Mouse (Mus musculus) heart, embryonic 11.5 days (tissue): ENCODE data around the gene Btaf1. TPM values are rescaled to one million over a fixed set of nuclear protein-coding genes. Genes with fewer than 3 reads are reported as not detected.

ENCODE experiments used
- ATAC-seq: fragments of 200-750 bp; cut with Nextera tagmentation; replicated peaks from 2 replicates; pipeline ENCODE4 v1.8.0; 2017; ENCODE audit warnings: moderate library complexity; ENCODE audit not compliant: insufficient number of reproducible peaks, low FRiP score, low TSS enrichment
- H3K27ac ChIP-seq: fragments of 300-500 bp; sonication (generic); 2 replicates; pipeline ENCODE4 v1.5.1; 2014; ENCODE audit warnings: mild to moderate bottlenecking, low read depth, low read length
- H3K27me3 ChIP-seq: fragments of 300-500 bp; sonication (generic); 2 replicates; pipeline ENCODE4 v1.6.1; 2014; ENCODE audit warnings: mild to moderate bottlenecking, low read length, mixed read lengths; ENCODE audit not compliant: control insufficient read depth, insufficient read depth
- H3K36me3 ChIP-seq: fragments of 300-500 bp; sonication (generic); 2 replicates; pipeline ENCODE4 v1.6.1; 2014; ENCODE audit warnings: mild to moderate bottlenecking, low read length, moderate library complexity, mixed read lengths; ENCODE audit not compliant: control insufficient read depth, insufficient read depth
- H3K4me1 ChIP-seq: fragments of 300-500 bp; sonication (generic); 2 replicates; pipeline ENCODE4 v1.6.1; 2014; ENCODE audit warnings: low read length; ENCODE audit not compliant: control insufficient read depth, insufficient read depth
- H3K4me2 ChIP-seq: fragments of 300-500 bp; sonication (generic); 2 replicates; pipeline ENCODE4 v1.6.1; 2014; ENCODE audit warnings: mild to moderate bottlenecking, moderate library complexity
- H3K4me3 ChIP-seq: fragments of 300-500 bp; sonication (generic); 2 replicates; pipeline ENCODE4 v1.5.1; 2014; ENCODE audit warnings: low read depth, low read length
- H3K9ac ChIP-seq: fragments of 300-500 bp; sonication (generic); 2 replicates; pipeline ENCODE4 v1.6.1; 2014; ENCODE audit warnings: mild to moderate bottlenecking, low read depth, low read length, moderate library complexity
- H3K9me3 ChIP-seq: fragments of 300-500 bp; sonication (generic); replicated peaks from 2 replicates; pipeline ENCODE4 v1.6.1; 2016; ENCODE audit warnings: low read length; ENCODE audit not compliant: control insufficient read depth
- WGBS: fragments of 180-500 bp; shearing (Covaris S2); extraction: QIAGEN DNeasy Blood & Tissue Kit; methylation state at CpG from one replicate; pipeline ENCODE4 v1.1.7; 2014; ENCODE audit not compliant: insufficient replicate concordance; 5-methylcytosine and 5-hydroxymethylcytosine counted together
- polyA plus RNA-seq: library from polyadenylated mRNA; unstranded; fragments of >200 nt; fragmentation: Nextera tagmentation; extraction: Ambion mirVana; gene quantifications from 2 replicates; pipeline ENCODE4 v1.2.1, GENCODE M21; 2014

Btaf1 gene
- polyA plus RNA-seq, 1 experiment from 2014 or later, result 12.8 TPM

DNA sequence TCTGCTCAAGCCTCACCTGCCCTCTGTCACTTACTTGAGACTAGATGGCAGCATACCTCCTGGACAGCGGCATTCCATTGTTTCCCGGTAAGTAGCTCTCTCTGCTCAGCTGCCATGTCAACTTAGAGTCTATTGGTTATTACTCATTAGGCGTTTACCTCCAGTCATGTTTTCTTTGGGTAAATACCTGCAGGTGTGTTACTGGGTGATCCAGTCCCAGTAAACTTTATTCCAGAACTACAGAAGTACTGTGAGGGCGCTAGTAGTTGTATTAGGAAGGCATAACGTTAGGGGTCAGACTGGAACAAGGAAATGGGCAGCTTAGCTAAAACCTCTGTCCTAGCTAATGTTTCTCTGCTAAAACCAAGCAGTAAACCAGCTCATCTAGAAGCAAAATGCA lies 78.7 kb downstream of the Btaf1 start:
- Histone ChIP-seq H3K9ac (no peak overlapping the region), H3K27me3 (no peaks in the 10 kb centered on the region), H3K4me1 (no peaks in the 10 kb centered on the region), H3K4me3 (no peak overlapping the region), H3K9me3 (no peaks in the 10 kb centered on the region), H3K27ac (no peak overlapping the region), H3K4me2 (no peak overlapping the region), H3K36me3 (peaks cover 29% of the 10 kb centered on the region)
- 90% methylated on average over 5 of the region's 5 CpGs for WGBS
- no peak for ATAC-seq

DNA sequence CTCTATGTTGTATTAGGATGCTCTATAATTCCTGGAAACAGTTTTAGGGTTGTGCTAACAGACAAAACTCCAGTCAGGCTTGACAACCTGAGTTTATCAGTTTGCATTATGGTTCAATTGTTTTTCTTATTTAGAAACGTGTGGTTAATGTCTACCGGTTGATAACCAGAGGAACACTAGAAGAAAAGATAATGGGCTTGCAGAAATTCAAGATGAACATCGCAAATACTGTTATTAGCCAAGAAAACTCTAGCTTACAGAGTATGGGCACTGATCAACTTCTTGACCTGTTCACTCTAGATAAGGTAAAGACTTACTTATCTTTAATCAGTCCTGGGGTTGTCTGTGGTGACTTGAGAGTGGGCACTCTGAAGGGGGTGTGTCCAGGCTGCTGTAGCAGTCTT lies 84.0 kb downstream of the Btaf1 start:
- Histone ChIP-seq H3K9me3 (no peaks in the 10 kb centered on the region), H3K36me3 (peaks cover 40% of the 10 kb centered on the region), H3K4me3 (no peak overlapping the region), H3K4me1 (no peaks in the 10 kb centered on the region), H3K4me2 (no peak overlapping the region), H3K27me3 (no peaks in the 10 kb centered on the region), H3K27ac (no peak overlapping the region), H3K9ac (no peak overlapping the region)
- ATAC-seq, result no peak
- WGBS, result 73% methylated on average over 3 of the region's 3 CpGs

DNA sequence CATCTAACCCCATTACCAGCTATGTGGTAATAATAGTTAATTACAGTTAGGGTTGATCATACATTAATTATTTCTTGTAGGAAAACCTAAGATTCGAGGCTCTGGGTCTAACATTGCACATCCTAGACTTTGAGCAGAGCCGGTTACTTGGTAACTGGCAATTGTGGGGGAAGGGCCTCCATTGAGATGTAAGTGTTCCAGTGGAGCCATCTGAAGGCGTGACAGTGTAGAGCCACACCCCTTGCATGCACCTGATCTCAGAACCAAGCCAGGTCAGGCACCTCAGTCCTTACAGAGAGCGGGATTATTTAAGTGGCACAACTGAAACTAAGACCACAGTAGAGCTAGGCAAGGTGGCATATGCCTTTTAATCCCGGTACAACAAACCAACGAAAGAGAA lies 87.6 kb downstream of the Btaf1 start:
- 0 out of 2 replicates have a peak, but pooled peaks cover 2% of the 10 kb centered on the region for H3K9me3 ChIP-seq
- H3K4me2 ChIP-seq, result no peak overlapping the region
- H3K4me1 ChIP-seq, result no peaks in the 10 kb centered on the region
- no peak overlapping the region for H3K27ac ChIP-seq
- H3K9ac ChIP-seq, result no peak overlapping the region
- no peak overlapping the region for H3K4me3 ChIP-seq
- 92% methylated on average over 6 of the region's 6 CpGs for WGBS
- H3K36me3 ChIP-seq, result peaks cover 27% of the 10 kb centered on the region
- H3K27me3 ChIP-seq, result no peaks in the 10 kb centered on the region
- no peak for ATAC-seq

DNA sequence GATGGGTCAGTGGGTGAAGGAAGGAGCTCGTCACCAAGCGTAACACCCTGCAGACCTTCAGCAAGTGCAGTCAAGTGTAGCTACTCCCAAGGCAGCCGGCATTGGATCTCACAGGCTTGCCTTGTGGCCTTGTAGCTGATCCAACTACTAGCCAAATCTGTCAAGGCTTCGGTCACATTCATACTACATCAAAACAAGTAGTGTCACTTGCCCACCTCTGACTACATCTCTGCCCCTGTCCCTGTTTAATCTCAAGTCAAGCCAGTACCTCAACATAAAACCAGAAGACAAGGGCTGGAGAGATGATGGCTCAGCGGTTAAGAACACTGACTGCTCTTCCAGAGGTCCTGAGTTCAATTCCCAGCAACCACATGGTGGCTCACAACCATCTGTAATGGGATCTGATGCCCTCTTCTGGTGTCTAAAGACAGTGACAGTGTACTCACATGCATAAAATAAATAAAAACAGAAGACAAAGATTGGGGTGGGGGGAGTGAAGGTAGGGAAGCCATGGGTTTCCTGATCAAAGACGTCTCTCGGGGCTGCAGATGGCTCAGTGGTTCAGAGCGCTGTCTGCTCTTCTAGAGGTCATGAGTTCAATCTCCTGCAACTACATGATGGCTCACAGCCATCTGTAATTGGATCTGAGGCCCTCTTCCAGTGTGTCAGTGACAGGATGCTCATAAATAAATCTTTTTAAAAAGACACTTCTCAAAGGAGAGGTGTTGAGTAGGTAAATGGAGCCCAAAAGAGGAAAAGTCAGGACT lies 88.5 kb downstream of the Btaf1 start:
- Histone ChIP-seq H3K9ac (no peak overlapping the region), H3K9me3 (0 out of 2 replicates have a peak, but pooled peaks cover 2% of the 10 kb centered on the region), H3K4me3 (no peak overlapping the region), H3K4me2 (no peak overlapping the region), H3K4me1 (no peaks in the 10 kb centered on the region), H3K27ac (no peak overlapping the region), H3K27me3 (no peaks in the 10 kb centered on the region), H3K36me3 (peaks cover 27% of the 10 kb centered on the region)
- no peak for ATAC-seq
- WGBS, result 88% methylated on average over 8 of the region's 8 CpGs

DNA sequence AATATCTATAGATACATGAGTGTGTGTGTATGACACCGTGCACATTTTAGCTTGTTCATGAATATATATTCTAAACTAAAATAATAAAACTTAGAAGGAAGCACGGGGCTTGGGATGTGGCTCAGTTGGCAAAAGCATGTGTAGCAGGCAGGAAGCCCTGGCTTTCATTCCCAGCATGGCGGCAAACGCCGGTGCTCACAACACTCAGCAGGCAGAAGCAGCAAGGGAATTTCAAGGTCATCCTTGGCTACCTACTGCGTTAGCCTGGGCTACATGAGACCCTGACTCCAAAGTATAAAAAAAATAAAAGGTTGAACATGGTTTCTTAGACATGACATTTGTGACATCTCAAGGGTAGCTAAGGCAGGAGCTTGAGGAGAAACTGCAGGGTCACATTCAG lies 91.0 kb downstream of the Btaf1 start:
- ATAC-seq, result no peak
- Histone ChIP-seq H3K36me3 (peaks cover 11% of the 10 kb centered on the region), H3K9ac (no peak overlapping the region), H3K27me3 (no peaks in the 10 kb centered on the region), H3K4me2 (no peak overlapping the region), H3K9me3 (0 out of 2 replicates have a peak, but pooled peaks cover 2% of the 10 kb centered on the region), H3K4me1 (peaks cover 4% of the 10 kb centered on the region; the same call in 1 of the 2 replicates), H3K27ac (no peak overlapping the region), H3K4me3 (no peak overlapping the region)
- WGBS, result 86% methylated on average over 6 of the region's 6 CpGs

DNA sequence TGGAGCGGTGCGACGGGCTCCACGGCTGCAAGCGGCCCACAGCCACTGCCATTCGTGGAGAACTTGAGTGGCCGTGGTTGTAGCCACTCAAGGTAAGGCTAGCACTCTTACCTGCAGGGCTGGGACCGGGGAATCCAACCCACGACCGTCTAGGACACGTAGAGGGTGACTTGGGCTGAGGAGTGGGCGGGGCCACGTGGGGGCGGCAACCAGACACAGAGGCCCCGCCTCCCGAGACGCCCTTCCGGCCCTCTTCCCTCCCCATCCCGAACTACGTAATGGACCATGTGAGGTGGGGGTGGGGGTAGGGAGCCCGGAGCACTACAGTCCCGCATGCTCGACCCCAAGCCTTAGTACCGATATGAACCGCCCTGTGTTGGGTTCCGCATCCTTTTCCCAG lies 92.5 kb downstream of the Btaf1 start:
- peaks cover 4% of the 10 kb centered on the region; the same call in 1 of the 2 replicates for H3K4me1 ChIP-seq
- H3K36me3 ChIP-seq, result peaks cover 3% of the 10 kb centered on the region; the same call in 1 of the 2 replicates
- H3K27ac ChIP-seq, result no peak overlapping the region
- 0 out of 2 replicates have a peak, but pooled peaks cover 2% of the 10 kb centered on the region for H3K9me3 ChIP-seq
- peak; percentile 87 for ATAC-seq
- H3K9ac ChIP-seq, result peak overlapping the region; percentile 69
- peak overlapping the region; percentile 52 for H3K4me3 ChIP-seq
- H3K4me2 ChIP-seq, result peak overlapping the region; percentile 85
- H3K27me3 ChIP-seq, result no peaks in the 10 kb centered on the region
- WGBS, result under 1% methylated on average over 26 of the region's 26 CpGs

DNA sequence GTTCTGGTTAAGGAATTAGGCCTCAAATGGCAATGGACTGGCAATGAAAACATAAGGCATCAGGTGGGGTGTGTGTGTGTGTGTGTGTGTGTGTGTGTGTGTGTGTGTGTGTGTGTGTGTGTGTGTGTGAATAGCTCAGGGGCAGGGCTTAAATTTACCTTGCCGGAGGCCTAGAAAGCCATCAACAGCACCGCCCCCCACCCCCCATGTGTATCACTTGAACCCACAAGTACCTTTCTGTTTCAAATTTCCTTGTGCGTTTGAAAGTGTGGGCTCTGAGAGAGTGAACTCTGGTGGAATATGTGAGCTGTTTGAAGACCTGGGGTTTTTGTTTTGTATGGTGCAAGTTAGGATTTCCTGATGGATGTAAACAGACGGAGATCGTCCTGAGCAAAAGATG lies 93.1 kb downstream of the Btaf1 start:
- no peak for ATAC-seq
- WGBS, result 63% methylated on average over 5 of the region's 5 CpGs
- H3K4me3 ChIP-seq, result peak overlapping the region; percentile 52
- H3K36me3 ChIP-seq, result no peaks in the 10 kb centered on the region
- H3K4me2 ChIP-seq, result peak overlapping the region; percentile 85
- no peaks in the 10 kb centered on the region for H3K27me3 ChIP-seq
- H3K9me3 ChIP-seq, result 0 out of 2 replicates have a peak, but pooled peaks cover 2% of the 10 kb centered on the region
- H3K27ac ChIP-seq, result peak overlapping the region; percentile 15; the same call in 1 of the 2 replicates
- peak overlapping the region; percentile 69 for H3K9ac ChIP-seq
- peaks cover 4% of the 10 kb centered on the region; the same call in 1 of the 2 replicates for H3K4me1 ChIP-seq

DNA sequence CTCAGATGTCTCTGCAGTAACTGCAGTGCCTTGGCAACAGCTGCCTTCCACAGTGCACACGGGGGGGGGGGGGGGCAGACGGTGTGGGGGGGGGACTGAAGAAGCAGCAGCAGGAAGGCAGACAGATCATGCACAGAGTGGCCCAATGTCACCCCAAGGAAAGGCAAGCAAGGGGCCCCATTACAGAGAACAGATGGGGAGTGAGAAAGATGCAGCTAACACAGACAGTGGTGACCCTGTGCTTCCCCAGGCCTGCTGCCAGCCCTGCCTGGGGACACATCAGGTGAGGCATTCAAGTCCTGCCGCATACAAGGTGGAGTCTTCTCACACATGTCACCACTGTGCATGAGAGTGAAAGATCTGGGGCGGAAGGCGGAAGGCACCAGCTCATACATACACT lies 94.7 kb downstream of the Btaf1 start:
- no peak overlapping the region for H3K4me3 ChIP-seq
- H3K36me3 ChIP-seq, result no peaks in the 10 kb centered on the region
- no peaks in the 10 kb centered on the region for H3K27me3 ChIP-seq
- no peak for ATAC-seq
- H3K9ac ChIP-seq, result no peak overlapping the region
- WGBS, result 57% methylated on average over 5 of the region's 5 CpGs
- H3K9me3 ChIP-seq, result 0 out of 2 replicates have a peak, but pooled peaks cover 2% of the 10 kb centered on the region
- H3K4me2 ChIP-seq, result no peak overlapping the region
- H3K27ac ChIP-seq, result no peak overlapping the region
- H3K4me1 ChIP-seq, result peaks cover 4% of the 10 kb centered on the region; the same call in 1 of the 2 replicates
